Mouse (Mus musculus) left cerebral cortex, adult 8-10 months (tissue): ENCODE measurements at regions not wholly inside any gene's neighbourhood (a gene's known extent, or its start where the extent isn't known, plus 50 kb on each side); places are given as distances from the start of the nearest gene placed in this dataset.

Experiments
- DNase-seq, 2 experiments: peaks; one replicate each; pipeline ENCODE4 v3.0.0; 2022; ENCODE audit warnings: low spot score in 2 of 2

DNA sequence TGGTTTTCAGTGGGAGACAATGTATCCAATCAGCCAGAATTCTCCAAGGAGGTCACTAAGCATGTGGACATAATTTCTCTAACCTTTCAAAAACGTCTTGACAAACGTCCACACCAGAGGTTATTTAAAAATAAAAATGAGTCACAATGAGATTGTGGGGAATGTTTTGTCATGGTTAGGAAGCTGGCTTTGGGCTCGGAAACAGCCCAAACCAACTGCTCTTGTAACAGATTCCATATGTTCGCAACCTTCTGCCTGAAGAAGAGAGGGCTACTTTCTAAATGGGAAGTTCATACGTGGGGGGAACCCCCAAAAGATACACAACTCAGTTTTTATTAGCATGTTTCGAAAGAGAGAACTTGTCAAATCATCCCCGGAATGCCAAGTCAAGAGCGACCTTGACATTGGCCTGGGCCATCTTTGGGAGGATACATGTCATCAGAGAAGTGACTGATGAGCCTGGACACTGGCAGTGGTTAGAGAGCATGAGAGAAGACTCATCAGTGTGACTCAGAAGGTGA is 111.6 kb upstream of the Pik3r1 start:
- DNase-seq = no peak

DNA sequence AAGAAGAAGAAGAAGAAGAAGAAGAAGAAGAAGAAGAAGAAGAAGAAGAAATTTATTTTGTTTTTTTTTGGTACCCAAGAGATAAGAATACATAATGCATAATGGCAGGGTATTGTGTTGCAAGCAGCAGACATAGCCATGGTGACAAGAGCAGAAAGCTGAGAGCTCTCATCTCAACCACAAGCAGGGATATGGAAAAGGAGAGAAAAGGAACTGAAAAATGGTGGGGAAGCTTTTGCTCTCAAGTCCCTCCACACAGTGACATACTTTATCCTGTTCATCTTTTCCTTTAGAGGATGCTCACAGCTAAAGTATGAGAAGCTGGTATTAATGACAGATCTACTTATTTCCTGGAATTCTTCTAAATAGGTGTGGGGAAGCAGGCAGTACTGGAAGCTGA is 115.2 kb upstream of the Pik3r1 start:
- no peak for DNase-seq

DNA sequence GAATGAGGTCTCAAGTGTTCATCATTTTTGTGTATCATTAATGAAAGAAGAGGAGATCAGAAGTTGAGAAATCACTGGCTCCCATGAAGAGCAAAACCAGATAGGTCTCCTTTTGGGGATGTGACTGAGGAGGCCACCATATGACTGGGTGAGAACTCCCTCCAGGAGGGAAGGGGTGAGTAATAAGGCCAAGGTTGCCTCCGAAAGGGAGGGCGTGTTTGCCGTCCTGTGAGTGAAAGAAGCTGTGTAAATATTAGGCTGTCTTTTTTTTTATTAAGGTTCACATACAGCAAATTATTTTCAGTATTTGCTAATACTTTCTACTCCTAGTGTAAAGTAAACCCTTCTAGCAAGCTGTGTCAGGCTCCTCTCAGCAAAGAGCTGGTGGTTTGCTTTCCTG is 116.7 kb upstream of the Pik3r1 start:
- DNase-seq = no peak

DNA sequence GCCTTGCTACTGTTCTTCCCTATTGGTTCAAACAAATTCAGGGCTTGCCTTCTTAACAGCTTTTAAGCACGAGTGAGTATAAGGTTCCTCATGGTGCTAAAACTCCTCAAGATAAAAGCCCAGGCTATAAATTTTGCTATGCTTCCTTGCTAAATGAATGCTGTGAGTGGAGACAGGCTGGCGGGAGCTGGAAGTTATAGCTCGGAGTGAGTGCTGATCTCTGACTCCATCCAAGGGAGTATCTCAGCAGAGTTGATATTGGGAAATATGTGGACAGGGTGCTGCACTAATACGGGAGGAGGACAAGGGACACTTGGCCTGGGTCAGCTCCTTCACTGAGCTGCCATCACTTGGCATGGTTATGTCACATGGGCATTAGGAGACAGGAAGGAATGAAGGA is 123.5 kb upstream of the Pik3r1 start:
- no peak for DNase-seq

DNA sequence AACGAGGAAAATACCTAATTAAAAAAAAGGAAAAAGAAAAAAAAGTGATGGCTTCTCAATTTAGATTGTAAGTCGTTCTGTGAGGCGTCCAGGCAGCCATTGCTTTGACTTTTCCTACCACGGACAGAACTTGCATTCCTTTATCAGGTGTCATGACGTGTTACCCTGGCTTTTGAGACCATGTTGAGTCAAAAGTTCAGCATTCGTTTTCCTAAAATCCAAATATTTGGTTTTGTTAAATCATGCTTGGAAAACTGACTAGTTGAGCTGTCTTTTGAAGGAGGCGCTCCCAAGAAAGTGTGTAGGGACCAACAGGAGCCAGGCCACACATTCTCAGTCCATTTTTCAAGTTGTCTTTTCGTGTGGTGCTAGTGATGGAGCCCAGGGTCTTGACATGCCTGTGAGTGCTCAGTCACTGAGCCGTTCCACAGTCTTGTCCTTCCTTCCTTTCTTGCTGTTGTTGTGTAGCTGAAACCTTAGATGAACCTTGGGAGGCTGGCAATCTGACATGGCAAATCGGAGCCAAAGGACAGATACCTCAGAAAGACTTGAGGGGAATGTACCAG is 125.1 kb upstream of the Pik3r1 start:
- DNase-seq = no peak

DNA sequence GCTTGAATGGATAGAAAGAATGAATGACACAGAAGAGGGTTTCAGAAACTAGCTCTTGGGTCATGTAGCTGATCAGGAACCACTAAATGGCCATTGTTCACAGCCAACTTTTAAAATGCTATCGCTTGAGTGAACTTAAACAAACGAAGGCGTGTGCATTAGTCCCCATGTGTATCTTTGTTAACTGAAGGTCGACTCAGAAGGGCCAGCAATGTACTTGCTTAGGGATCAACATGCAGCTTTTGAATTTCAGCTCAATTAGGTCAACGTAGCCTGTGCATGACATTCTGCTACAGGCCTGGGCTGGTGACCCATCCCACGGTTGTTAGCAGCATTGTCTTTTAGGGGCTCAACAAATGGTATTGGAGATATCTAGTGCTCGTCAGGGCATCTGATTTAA is 127.1 kb upstream of the Pik3r1 start:
- DNase-seq = no peak

DNA sequence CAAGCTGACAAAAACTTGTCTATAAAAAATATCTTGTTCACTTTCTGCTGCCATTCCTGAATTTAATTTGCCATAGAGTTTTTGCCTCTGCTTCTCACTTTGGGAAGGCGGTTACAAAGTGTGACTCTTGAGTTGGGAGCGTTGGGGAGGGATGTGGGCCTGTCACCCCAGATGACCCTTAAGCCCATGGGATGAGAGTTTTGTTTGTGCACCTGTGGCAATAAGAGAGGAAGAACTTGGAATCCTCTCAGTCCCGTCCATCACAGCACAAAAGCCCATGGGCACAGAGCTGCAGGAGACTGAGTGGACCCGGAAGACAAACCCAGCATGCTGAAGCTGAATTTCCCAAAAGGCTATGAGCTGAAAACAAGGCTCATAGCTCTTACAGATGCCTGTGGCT is 127.7 kb upstream of the Pik3r1 start:
- DNase-seq = no peak

DNA sequence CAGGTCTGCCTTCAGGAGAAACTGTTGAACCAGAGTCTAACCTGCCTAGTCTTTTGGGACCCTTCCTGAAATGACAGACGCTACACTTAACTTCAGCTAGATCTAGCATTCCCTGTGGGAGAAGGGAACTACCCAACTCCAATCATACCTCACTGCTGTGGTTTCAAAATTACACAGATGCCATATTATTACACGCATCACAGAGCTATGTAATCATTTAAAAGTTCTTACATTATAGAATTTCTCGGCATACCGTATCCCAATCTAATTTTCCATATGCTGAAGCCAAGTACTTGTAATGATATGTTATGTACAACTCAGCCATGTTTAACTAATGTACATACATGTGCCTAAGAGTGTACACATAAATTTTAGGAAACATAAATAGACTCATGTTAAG is 128.9 kb upstream of the Pik3r1 start:
- no peak for DNase-seq

DNA sequence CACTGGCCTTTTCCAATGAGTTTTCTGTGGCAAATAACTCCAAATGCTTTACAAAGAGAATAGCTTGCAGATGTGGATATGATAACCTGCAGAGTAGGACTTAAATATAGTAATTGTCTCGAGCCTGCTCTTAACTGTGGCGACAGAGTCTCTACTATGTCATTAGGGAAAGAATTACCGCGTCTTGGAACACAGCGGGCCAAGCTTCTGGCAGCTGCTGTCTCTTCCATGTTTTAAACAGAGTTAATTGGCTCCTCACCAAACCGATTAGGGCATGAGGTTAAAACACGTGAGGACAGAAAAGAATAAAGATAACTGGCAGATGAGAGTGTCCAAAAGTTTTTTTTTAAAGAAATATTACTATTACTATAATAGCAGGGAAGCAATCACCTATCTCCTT is 134.2 kb upstream of the Pik3r1 start:
- no peak for DNase-seq

DNA sequence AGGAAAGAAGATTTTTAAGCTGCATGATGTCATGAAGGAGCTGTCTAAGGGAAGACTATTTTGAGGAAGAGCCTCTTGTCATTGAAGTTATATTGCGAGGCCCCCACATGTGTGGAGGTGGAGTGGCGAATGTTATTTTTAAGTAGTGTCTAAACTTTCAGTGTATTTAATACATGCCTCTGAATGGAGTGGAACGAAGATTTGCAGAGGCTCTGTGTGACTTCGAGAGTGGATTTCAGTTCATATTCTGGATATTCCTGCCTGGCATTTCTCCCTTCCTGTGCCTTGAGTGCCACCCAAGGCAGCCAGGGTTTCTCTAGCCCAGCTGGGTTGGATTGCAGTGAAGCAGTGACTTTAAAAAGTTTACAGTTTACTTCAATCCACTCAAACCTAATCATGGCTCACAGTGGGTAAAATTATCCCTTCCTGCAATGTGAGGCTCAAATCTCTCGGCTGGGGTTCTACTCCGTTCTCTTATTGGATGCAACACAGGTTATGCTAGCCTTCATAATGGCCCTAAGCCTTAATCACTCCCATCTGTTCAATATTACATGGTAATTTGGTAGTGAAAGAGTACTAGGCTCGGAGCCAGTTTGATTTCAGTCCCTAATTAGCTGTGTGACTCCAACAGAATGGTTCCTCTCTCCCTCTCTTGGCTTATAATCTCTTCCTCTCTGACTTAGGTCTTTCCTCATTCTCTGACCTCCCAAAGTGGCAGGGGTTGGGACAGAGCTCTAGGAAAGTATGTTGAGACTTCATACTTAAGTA is 138.1 kb upstream of the Pik3r1 start:
- DNase-seq = peak in 1 of 2 experiments; percentile 77

DNA sequence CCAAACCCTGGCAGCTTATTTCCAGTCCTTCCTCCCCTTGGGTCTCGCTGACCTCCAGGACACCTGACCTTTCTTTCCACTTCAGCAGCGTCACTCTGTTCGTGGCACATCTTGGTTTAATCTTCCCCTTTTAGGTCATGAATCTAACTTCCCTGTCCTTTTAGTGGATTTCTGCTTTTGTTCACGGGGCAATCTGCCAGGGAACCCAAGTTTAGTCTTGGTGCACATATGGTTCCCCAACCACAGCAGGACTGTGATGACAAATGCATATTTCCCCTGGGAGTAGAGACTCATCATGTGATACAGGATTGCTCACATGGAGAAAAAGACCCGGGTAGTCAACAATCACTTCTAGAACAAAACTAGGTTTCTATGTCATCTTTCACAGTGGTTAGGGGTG is 141.0 kb upstream of the Pik3r1 start:
- peak in 1 of 2 experiments; percentile 46 for DNase-seq

DNA sequence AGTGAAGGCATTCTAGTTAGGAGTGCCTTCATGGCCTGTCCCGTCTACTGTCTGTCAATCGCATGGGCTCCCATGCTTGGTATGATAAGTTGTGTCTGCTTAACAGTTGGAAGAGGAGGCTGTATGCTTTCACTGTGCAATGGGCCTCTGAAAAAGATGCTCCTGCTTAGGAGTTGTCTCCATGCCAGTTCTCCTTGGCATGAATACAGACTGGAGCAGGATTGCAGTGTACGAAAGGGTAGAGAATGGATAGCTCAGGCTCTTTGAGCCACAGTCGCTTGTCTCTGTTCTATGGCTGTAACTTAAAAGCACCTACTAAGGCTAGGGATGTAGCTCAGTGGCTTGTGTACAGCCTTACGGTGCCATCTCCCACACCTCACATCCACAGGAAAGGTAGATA is 142.7 kb upstream of the Pik3r1 start:
- no peak for DNase-seq

DNA sequence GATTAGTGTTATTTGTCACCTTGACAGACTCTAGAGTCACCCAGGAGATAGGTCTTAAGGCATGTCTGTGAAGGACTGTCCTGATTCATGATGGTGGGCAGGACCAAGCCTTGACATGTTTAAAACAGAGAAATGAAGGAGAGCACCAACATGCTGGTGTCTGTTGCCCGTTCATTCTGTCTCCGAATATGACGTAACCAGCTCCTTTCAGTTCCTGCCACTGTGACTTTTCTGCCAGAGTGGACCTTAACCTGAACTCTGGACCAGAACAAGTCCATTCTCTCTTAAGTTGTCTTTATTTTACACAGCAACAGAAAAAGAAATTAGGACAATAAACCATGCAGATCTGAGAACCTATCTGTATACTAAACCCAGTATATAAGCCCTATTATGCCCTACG is 146.1 kb upstream of the Pik3r1 start:
- no peak for DNase-seq

DNA sequence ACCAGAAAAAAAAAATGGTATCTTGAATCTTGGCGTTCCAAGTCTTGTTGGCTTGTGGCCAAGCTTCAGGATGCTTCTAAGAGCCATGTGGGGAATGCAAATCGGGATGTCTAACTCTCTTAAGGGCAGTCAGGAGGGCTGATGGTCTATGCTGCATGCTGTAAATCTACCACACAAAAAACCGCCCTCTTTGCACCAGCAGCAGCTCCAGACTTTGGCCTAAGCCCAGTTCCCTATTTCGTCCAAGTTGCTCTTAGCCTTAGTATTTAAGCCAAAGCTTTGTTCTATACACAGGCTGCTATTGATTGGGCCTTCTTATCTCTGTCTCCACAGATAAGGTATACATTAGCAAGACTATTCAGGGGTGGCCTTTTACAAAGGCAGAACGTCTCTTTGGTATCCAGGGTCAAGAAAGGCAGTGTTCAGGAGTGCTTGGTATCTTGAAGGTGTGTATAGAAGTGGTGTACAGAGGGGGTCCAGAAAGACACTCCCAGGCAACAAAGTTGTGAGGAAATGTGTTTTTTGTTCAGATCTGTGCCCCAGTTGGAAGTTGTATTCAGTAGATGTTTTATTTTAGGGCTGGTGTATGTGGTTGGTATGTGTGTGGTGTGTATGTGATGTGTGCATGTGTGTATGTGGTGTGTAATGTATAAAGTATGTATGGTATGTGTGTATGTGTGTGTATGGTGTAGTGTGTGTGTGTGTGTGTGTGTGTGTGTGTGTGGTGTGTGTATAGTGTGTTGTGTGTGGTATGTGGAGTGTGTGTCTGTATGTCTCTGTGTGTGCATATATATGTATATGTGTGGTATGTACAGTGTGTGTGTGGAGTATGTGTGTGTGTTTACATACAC is 146.9 kb upstream of the Pik3r1 start:
- peak in 1 of 2 experiments; percentile 62 for DNase-seq

DNA sequence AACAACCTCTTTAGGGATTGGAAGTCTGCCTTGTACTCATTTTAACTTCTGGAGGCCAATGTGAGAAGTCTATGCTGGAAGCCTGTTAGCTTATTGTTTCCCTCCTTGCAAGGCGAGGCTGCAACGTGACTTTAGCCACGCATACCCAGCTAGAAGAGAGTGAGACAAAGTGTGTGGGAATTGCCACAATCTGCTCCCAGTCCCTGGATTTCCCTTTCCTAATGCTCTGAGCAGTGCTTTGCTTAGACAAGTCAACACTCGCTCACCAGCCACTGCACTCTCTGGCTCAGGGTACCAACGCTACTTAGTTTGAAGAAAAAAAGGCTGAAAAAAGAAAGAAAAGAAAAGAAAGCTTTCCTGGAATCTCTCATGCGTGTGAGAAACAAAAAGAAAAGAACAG is 147.5 kb upstream of the Pik3r1 start:
- DNase-seq = peak in 1 of 2 experiments; percentile 58

DNA sequence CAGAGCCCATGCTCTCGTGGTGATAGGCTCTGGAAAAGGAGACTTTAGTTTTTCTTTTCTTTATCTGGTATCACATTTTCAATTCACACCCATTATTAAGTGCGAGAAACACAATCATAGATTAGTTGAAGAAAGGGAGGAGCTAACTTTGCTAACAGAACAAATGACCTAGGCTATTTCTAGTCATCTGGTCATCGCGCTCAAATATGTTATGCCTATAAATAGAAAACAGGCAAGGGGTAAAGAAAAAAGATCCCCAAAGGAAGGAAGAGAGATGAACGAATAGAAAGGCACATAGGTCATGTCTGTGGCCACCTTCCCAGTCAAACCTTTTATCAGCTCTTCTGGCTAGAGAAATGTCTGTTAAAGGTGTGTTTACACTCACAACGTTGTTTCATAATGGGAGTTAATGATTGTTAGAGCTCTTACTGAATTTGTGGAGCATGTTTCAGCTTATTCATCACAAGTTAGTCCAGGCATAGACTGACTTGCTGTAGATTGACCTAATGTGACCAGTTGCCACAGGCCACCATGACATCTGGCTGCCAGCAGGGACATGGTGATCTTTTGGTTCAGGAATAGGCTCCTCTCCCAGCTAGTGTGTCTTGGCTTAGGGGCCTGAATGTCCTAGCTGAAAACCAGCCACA is 148.1 kb upstream of the Pik3r1 start:
- DNase-seq = no peak

DNA sequence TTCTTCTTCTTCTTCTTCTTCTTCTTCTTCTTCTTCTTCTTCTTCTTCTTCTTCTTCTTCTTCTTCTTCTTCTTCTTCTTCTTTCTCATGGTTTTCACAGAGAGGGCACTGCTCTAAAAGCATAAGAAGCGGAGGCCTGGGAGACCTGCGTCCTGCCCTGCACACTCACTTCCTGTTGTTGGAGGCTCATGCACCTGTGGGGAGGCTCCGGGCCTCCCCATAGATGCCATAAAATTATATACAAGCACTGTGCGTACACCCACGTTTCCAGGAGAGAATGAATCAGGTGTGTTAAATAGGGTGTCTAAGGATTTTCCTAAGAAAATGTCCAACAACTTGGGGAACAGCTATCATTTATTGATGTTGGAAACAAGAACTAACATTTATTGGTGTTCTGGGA is 148.9 kb upstream of the Pik3r1 start:
- no peak for DNase-seq

DNA sequence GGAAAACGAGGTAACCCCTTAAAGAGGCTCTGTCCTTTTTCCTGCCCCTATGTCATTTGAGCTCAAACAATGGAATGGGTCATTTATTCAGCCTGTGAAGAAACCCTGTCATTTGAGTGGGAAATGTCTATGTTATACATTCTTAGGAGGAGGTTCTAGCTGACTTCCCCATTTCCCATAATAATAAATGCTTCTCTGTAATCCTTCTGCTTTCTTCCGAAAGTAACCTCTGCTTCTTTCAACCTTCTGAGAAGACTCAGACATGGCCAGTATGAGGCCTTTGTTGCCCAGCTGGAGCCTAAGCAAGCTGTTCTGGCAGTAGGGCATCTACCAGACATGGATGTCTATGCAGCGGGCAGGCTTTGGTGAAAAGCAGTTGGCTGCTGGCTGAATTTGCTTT is 150.2 kb upstream of the Pik3r1 start:
- DNase-seq = no peak

DNA sequence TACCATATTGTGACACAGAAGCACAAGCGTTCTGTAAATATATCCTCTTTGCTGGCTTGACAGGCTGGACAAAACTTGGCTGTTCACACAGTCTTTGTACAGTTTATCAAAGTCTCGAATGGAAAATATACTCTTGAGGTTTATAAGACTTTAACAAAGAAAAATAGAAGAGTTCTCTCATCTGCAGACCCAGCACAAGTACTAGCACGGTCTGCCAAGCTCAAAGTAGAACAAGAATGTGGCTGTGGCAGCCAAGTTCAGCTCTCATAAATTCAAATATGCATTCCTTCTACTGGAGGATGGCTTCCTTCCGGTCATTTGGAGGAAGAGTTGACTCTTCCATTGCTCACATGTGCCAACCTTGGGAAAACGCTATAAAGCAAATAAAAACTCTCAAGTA is 151.2 kb upstream of the Pik3r1 start:
- no peak for DNase-seq

DNA sequence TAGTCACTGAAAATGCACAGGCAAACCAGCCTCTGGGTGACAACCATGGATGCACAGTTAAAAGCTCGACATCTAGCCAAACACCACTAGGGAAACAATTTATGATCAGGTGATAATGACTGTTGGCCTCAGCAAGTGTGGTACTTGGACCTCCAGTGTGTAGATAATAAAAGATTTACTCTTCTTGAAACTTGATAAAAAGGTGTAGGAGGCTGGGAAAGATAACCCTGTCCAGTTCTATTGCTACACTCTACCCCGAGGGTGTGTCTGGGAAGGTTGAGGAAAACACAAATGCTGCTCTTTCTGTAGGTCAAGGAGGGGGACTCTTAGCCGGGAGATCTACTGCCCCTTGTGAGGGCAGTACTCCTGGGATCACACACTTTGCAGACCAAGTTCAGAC is 152.4 kb upstream of the Pik3r1 start:
- DNase-seq = no peak

DNA sequence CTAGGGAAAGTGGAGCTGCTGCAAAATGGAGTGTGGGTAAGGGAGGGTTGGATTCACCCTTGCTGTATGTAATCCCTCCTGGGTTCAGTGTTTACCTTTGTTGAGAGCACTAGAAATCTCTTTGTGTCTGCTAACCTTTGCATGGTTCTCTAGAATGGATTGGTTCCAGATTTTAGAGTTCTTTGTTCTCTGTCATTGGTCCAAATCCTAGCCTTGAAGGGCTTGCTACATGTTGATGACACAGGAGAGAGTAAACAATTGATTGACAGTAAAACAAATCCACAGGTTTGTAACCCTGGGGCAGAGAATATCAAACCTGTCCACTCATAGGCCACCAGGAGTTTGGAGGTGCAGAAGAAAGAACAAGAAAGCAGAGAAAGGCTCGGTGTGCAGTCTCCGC is 156.6 kb upstream of the Pik3r1 start:
- DNase-seq = no peak

DNA sequence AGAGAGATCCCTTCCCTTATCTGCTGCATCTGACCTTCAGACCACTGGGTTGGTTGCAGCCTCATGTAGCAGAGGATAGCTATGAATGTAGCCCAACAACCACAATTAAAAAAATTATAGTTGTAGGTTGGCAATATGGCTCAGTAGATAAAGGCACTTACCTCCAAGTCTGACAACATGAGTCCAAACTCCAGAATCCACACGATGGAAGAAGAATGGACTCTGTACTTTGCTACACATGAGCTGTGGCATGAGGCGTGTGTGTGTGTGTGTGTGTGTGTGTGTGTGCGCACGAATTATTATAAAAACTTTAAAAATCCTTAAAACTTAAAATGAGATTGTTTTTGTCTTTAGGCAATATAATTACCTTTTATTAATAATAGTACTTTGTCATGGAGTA is 163.2 kb upstream of the Pik3r1 start:
- DNase-seq = no peak
